Mouse (Mus musculus): Measurements from ENCODE around the gene Tsnaxip1. TPM values are rescaled to one million over a fixed set of nuclear protein-coding genes. Genes with fewer than 3 reads are reported as not detected.

Tsnaxip1 gene
- polyA plus RNA-seq (2012; fragmentation: generic; extraction: Trizol) = 0.09 TPM
- long read RNA-seq, experiment 1 = 0 reads
- long read RNA-seq, experiment 2 = 0 reads

DNA sequence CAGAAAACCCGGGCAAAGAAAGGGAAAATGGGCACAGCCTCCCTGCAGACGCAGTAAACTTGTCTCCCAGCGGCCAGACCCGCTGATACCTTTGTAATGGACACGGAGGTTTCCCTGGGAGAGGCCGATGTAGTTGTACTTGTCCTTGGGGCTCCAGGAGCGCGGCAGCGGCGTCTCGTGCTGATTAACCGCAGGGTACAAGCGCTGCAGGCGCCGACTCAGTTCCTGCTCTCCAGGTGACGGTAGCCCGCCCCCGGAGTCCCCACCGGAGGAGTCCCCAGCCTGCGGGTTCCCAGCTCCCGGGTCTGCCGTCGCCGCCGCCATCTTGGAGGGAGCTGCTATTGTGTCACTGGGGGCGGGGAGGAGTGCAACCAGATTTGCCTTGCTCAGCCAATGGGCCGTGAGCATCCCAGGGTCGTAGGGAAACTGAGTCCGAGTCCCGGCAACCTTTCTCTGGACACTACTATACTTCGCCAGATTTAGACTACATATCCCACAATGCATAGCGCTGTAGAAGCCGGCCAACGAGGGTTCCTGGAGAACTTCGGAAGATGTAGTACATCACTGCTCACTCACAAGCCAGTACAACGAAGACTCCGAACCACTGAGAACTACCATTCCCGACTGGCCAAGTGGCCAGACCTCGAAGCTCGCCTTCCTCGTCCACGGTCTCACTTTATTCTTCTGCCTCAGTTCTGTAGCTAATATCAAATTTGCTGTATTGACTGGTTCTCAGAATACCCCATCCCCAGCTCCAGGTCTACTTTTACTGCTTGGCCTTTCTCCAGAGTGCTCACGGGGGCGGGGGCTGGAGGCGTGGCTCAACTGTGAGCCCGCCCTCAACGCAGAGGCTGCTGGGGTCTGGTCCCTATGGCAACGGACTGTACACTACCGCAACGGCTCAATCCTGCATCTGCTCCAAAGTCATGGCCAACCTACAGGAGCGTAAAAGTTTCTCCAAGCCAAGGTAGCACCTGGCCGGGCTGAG, at the start of gene Tsnaxip1, which contains the start of gene Ranbp10:
Tsnaxip1 (plus strand) TSS at position 871 of the 988 bp plus-strand sequence.
Ranbp10 (minus strand) TSS at position 490 of the 988 bp plus-strand sequence.
- peak within 1 kb of the TSS; percentile 85 for H3K4me3 ChIP-seq (ENCODE audit: insufficient read depth, poor library complexity, severe bottlenecking)
- TF ChIP-seq CEBPB (IDR thresholded peaks at IDR 0.05; ENCODE audit: low read depth) (peak; percentile 37), MAX (IDR thresholded peaks at IDR 0.05) (peak; percentile 20), FOSL1 (IDR thresholded peaks at IDR 0.05; ENCODE audit: insufficient read depth, low read length, poor library complexity, severe bottlenecking) (no peak)
- H3K79me3 ChIP-seq (ENCODE audit: low read depth) = peaks cover 22% of the 10 kb centered on the region
- peaks cover 44% of the 10 kb centered on the region for H3K79me2 ChIP-seq (ENCODE audit: control insufficient read depth, insufficient read depth)
- peak within 1 kb of the TSS; percentile 94 for H3ac ChIP-seq (ENCODE audit: control insufficient read depth, insufficient read length, low read depth)
- H3K36me3 ChIP-seq (ENCODE audit: control insufficient read depth, insufficient read depth) = peaks cover 14% of the 10 kb centered on the region
- H3K27me3 ChIP-seq (ENCODE audit: control insufficient read depth, insufficient read depth, insufficient read length) = peaks cover 4% of the 10 kb centered on the region

DNA sequence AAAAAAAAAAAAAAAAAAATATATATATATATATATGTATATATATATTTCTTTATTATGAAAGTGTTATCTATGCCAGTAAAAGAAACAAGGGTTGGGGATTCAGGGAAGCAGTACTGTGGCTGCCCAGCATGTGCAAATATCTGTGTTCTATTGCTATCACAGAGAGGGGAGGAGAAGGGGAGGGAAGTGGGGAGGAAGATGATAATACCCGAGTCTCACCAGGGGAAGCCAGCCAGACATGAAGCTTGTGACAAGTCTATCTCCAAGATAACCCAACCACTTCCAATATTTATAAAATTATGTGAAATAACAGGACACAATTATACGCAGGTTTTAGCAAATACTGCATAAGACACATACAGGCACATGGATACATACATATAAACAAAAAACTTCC, 49.7 kb upstream of the Tsnaxip1 start:
- no peak for TF ChIP-seq CEBPB (IDR thresholded peaks at IDR 0.05; ENCODE audit: low read depth)
- no peak for TF ChIP-seq MYOD1 (IDR thresholded peaks at IDR 0.05; ENCODE audit: control insufficient read depth, insufficient read length, low read depth)
- H3K36me3 ChIP-seq (ENCODE audit: control insufficient read depth, insufficient read depth) = peaks cover 33% of the 10 kb centered on the region

DNA sequence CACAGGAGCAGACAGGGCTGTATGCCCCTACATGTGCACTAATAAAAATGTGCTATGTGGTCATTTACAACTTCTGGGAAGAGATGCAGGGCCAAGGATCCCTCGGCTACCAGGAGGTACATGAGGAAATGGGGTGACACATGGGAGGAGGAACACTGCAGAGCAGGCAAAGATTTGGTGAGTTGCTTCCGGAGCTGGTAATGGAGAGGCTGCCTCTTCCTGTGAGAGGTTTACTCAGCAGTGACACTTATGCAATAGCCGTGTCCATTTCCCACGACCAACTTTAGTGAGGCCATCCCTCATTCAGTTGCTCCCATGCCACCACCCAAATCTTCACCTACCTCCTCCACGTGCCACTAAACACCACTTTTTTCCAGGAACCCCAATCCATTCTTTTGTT, 47.2 kb upstream of the Tsnaxip1 start:
- Histone ChIP-seq H3ac (ENCODE audit: control insufficient read depth, insufficient read length, low read depth) (no peak overlapping the region), H3K79me3 (ENCODE audit: low read depth) (no peaks in the 10 kb centered on the region), H3K4me3 (ENCODE audit: insufficient read depth, poor library complexity, severe bottlenecking) (no peak overlapping the region), H3K79me2 (ENCODE audit: control insufficient read depth, insufficient read depth) (no peaks in the 10 kb centered on the region), H3K27me3 (ENCODE audit: control insufficient read depth, insufficient read depth, insufficient read length) (no peaks in the 10 kb centered on the region), H3K36me3 (ENCODE audit: control insufficient read depth, insufficient read depth) (peaks cover 33% of the 10 kb centered on the region)
- no peak for TF ChIP-seq FOSL1 (IDR thresholded peaks at IDR 0.05; ENCODE audit: insufficient read depth, low read length, poor library complexity, severe bottlenecking)
- no peak for TF ChIP-seq MAX (IDR thresholded peaks at IDR 0.05)
- TF ChIP-seq USF1 (IDR thresholded peaks at IDR 0.05; ENCODE audit: low read depth) = no peak
- no peak for TF ChIP-seq CEBPB (IDR thresholded peaks at IDR 0.05; ENCODE audit: low read depth)
- TF ChIP-seq CTCF (IDR thresholded peaks at IDR 0.05; ENCODE audit: control insufficient read depth, insufficient read depth, insufficient read length) = no peak
- no peak for TF ChIP-seq MYOD1 (IDR thresholded peaks at IDR 0.05; ENCODE audit: control insufficient read depth, insufficient read length, low read depth)
- TF ChIP-seq MYOG (IDR thresholded peaks at IDR 0.05; ENCODE audit: control insufficient read depth, extremely low read depth, insufficient read length) = no peak

More for the DNA sequence above, 49.7 kb upstream of the Tsnaxip1 start:
- no peaks in the 10 kb centered on the region for H3K79me2 ChIP-seq (ENCODE audit: control insufficient read depth, insufficient read depth)
- H3K4me3 ChIP-seq (ENCODE audit: insufficient read depth, poor library complexity, severe bottlenecking) = no peak overlapping the region
- no peak overlapping the region for H3ac ChIP-seq (ENCODE audit: control insufficient read depth, insufficient read length, low read depth)
- no peaks in the 10 kb centered on the region for H3K27me3 ChIP-seq (ENCODE audit: control insufficient read depth, insufficient read depth, insufficient read length)
- H3K79me3 ChIP-seq (ENCODE audit: low read depth) = no peaks in the 10 kb centered on the region

DNA sequence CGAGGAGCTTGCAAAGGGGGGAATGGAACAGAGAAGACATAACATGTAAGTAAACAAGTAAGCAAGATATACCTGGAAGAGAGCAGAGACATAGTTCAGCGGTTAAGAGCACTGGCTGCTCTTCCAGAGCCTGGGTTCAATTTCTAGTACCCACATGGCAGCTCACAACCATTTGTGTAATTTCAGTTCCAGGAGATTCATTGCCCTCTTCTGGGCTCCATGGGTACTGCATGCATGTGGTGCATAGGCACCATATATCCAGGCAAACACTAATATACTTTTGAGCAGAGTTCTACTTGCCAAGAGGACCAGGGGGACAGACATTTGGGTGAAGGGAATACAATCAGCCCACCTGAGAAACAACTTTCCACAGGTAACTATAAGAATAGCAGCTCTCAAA, 39.3 kb upstream of the Tsnaxip1 start:
- TF ChIP-seq FOSL1 (IDR thresholded peaks at IDR 0.05; ENCODE audit: insufficient read depth, low read length, poor library complexity, severe bottlenecking) (no peak), MYOD1 (IDR thresholded peaks at IDR 0.05; ENCODE audit: control insufficient read depth, insufficient read length, low read depth) (no peak), MAX (IDR thresholded peaks at IDR 0.05) (no peak), MYOG (IDR thresholded peaks at IDR 0.05; ENCODE audit: control insufficient read depth, extremely low read depth, insufficient read length) (no peak), CEBPB (IDR thresholded peaks at IDR 0.05; ENCODE audit: low read depth) (no peak), USF1 (IDR thresholded peaks at IDR 0.05; ENCODE audit: low read depth) (no peak), CTCF (IDR thresholded peaks at IDR 0.05; ENCODE audit: control insufficient read depth, insufficient read depth, insufficient read length) (no peak)
- Histone ChIP-seq H3ac (ENCODE audit: control insufficient read depth, insufficient read length, low read depth) (no peak overlapping the region), H3K36me3 (ENCODE audit: control insufficient read depth, insufficient read depth) (peaks cover 7% of the 10 kb centered on the region), H3K79me2 (ENCODE audit: control insufficient read depth, insufficient read depth) (peaks cover 37% of the 10 kb centered on the region), H3K79me3 (ENCODE audit: low read depth) (no peaks in the 10 kb centered on the region), H3K4me3 (ENCODE audit: insufficient read depth, poor library complexity, severe bottlenecking) (no peak overlapping the region), H3K27me3 (ENCODE audit: control insufficient read depth, insufficient read depth, insufficient read length) (no peaks in the 10 kb centered on the region)

DNA sequence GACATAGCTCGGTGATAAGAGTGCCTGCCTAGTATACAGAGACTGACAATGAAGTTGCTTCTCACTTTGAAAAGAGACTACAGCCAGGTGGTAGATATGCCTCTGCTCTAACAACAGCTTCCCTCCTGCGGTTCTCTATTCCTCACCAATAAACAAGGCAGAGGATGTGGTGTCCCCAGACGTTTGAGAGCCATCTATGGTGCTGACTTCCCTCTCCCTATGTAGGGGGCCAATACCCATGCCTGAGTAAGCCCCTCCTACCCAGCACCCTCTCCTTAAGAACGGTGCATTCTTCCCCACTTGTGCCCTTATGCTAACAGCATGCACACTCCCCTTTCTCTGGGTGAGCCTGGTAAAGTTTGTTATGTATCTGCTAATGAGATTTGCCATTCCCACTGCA, 38.6 kb upstream of the Tsnaxip1 start:
- Histone ChIP-seq H3K36me3 (ENCODE audit: control insufficient read depth, insufficient read depth) (peaks cover 7% of the 10 kb centered on the region), H3ac (ENCODE audit: control insufficient read depth, insufficient read length, low read depth) (no peak overlapping the region), H3K79me2 (ENCODE audit: control insufficient read depth, insufficient read depth) (peaks cover 37% of the 10 kb centered on the region), H3K27me3 (ENCODE audit: control insufficient read depth, insufficient read depth, insufficient read length) (no peaks in the 10 kb centered on the region), H3K79me3 (ENCODE audit: low read depth) (peaks cover 3% of the 10 kb centered on the region), H3K4me3 (ENCODE audit: insufficient read depth, poor library complexity, severe bottlenecking) (no peak overlapping the region)
- TF ChIP-seq MAX (IDR thresholded peaks at IDR 0.05) (no peak), CEBPB (IDR thresholded peaks at IDR 0.05; ENCODE audit: low read depth) (no peak), USF1 (IDR thresholded peaks at IDR 0.05; ENCODE audit: low read depth) (no peak), MYOD1 (IDR thresholded peaks at IDR 0.05; ENCODE audit: control insufficient read depth, insufficient read length, low read depth) (no peak), MYOG (IDR thresholded peaks at IDR 0.05; ENCODE audit: control insufficient read depth, extremely low read depth, insufficient read length) (no peak), CTCF (IDR thresholded peaks at IDR 0.05; ENCODE audit: control insufficient read depth, insufficient read depth, insufficient read length) (no peak), FOSL1 (IDR thresholded peaks at IDR 0.05; ENCODE audit: insufficient read depth, low read length, poor library complexity, severe bottlenecking) (no peak)
